Mouse (Mus musculus) midbrain, embryonic 14.5 days (tissue): ENCODE data around the gene Pus1. TPM values are rescaled to one million over a fixed set of nuclear protein-coding genes. Genes with fewer than 3 reads are reported as not detected.
A peak's percentile ranks its signal among the peaks of the same experiment; 100 is the strongest.

ENCODE experiments used
- ATAC-seq: fragments of 200-750 bp; cut with Nextera tagmentation; 2 replicates; pipeline ENCODE4 v1.8.0; 2017; ENCODE audit warnings: moderate number of reproducible peaks, moderate library complexity; ENCODE audit not compliant: low FRiP score, low TSS enrichment
- DNase-seq: peaks from one replicate; pipeline ENCODE4 v3.0.0-alpha.2; 2015
- H3K27ac ChIP-seq: fragments of 300-500 bp; sonication (generic); replicated peaks from 2 replicates; pipeline ENCODE4 v1.5.1; 2014; ENCODE audit warnings: mild to moderate bottlenecking, low read depth, low read length, moderate library complexity
- H3K27me3 ChIP-seq: fragments of 300-500 bp; sonication (generic); 2 replicates; pipeline ENCODE4 v1.6.1; 2014; ENCODE audit warnings: low read length, control low read depth, mixed read lengths; ENCODE audit not compliant: control insufficient read depth, insufficient read depth
- H3K36me3 ChIP-seq: fragments of 300-500 bp; sonication (generic); 2 replicates; pipeline ENCODE4 v1.6.1; 2014; ENCODE audit warnings: low read length, control low read depth; ENCODE audit not compliant: control insufficient read depth, insufficient read depth
- H3K4me1 ChIP-seq: fragments of 300-500 bp; sonication (generic); 2 replicates; pipeline ENCODE4 v1.6.1; 2014; ENCODE audit warnings: mild to moderate bottlenecking, antibody characterized with exemption, low read length, control low read depth; ENCODE audit not compliant: control insufficient read depth, insufficient read depth
- H3K4me2 ChIP-seq: fragments of 300-500 bp; sonication (generic); 2 replicates; pipeline ENCODE4 v1.6.1; 2014; ENCODE audit warnings: mild to moderate bottlenecking, low read length, moderate library complexity
- H3K4me3 ChIP-seq: fragments of 300-500 bp; sonication (generic); replicated peaks from 2 replicates; pipeline ENCODE4 v1.5.1; 2014; ENCODE audit warnings: low read depth, low read length
- H3K9ac ChIP-seq: fragments of 300-500 bp; sonication (generic); replicated peaks from 2 replicates; pipeline ENCODE4 v1.6.1; 2014; ENCODE audit warnings: mild to moderate bottlenecking, low read length, moderate library complexity
- H3K9me3 ChIP-seq: fragments of 300-500 bp; sonication (generic); 2 replicates; pipeline ENCODE4 v1.6.1; 2016; ENCODE audit warnings: low read length, control low read depth, mixed read lengths; ENCODE audit not compliant: control insufficient read depth
- WGBS: fragments of 180-500 bp; shearing (Covaris S2); extraction: QIAGEN DNeasy Blood & Tissue Kit; methylation state at CpG from one replicate; pipeline ENCODE4 v1.1.7; 2014; 5-methylcytosine and 5-hydroxymethylcytosine counted together
- polyA plus RNA-seq: library from polyadenylated mRNA; unstranded; fragments of >200 nt; fragmentation: Nextera tagmentation; extraction: Ambion mirVana; gene quantifications from 2 replicates; pipeline ENCODE4 v1.2.1, GENCODE M21; 2014

Pus1 gene
- polyA plus RNA-seq, 1 experiment from 2014 or later = 12.5 TPM

- Histone ChIP-seq H3K27me3 (no peaks in the 10 kb centered on the region), H3K36me3 (peaks cover 27% of the 10 kb centered on the region; the same call in 1 of the 2 replicates), H3K9me3 (no peaks in the 10 kb centered on the region), H3K4me2 (peak overlapping the region; percentile 98), H3K4me1 (peaks cover 30% of the 10 kb centered on the region), H3K9ac (peak overlapping the region; percentile 99), H3K4me3 (peak overlapping the region; percentile 84), H3K27ac (no peak overlapping the region)
- DNase-seq (no peak), ATAC-seq (no peak)
- 90% methylated on average over 4 of the region's 4 CpGs for WGBS
These were observed 27.0 kb upstream of the Pus1 start for GRCm38 (mm10) chr5:110807453-110807852.

- Histone ChIP-seq H3K4me2 (peak overlapping the region; percentile 12; the same call in 1 of the 2 replicates), H3K4me3 (no peak overlapping the region), H3K27ac (no peak overlapping the region), H3K9me3 (no peaks in the 10 kb centered on the region), H3K36me3 (peaks cover 33% of the 10 kb centered on the region), H3K27me3 (no peaks in the 10 kb centered on the region), H3K4me1 (peaks cover 30% of the 10 kb centered on the region), H3K9ac (no peak overlapping the region)
- ATAC-seq = no peak
- no peak for DNase-seq
- 83% methylated on average over 1 of the region's 1 CpGs for WGBS
These were observed 26.2 kb upstream of the Pus1 start for GRCm38 (mm10) chr5:110806676-110807075.

GRCm38 (mm10) chr5:110806154-110806553, 25.7 kb upstream of the Pus1 start:
- H3K4me3 ChIP-seq = no peak overlapping the region
- no peak for DNase-seq
- no peak for ATAC-seq
- H3K36me3 ChIP-seq = peaks cover 38% of the 10 kb centered on the region
- H3K4me1 ChIP-seq = peaks cover 30% of the 10 kb centered on the region
- H3K9me3 ChIP-seq = no peaks in the 10 kb centered on the region
- 88% methylated on average over 4 of the region's 4 CpGs for WGBS
- H3K9ac ChIP-seq = no peak overlapping the region
- no peaks in the 10 kb centered on the region for H3K27me3 ChIP-seq
- H3K4me2 ChIP-seq = no peak overlapping the region
- no peak overlapping the region for H3K27ac ChIP-seq

GRCm38 (mm10) chr5:110804012-110804743, 23.7 kb upstream of the Pus1 start:
- peaks cover 30% of the 10 kb centered on the region for H3K4me1 ChIP-seq
- 92% methylated on average over 7 of the region's 7 CpGs for WGBS
- DNase-seq (no peak), ATAC-seq (no peak)
- no peak overlapping the region for H3K4me2 ChIP-seq
- no peak overlapping the region for H3K4me3 ChIP-seq
- H3K9me3 ChIP-seq = no peaks in the 10 kb centered on the region
- H3K27me3 ChIP-seq = no peaks in the 10 kb centered on the region
- peaks cover 54% of the 10 kb centered on the region for H3K36me3 ChIP-seq
- H3K9ac ChIP-seq = no peak overlapping the region
- no peak overlapping the region for H3K27ac ChIP-seq

GRCm38 (mm10) chr5:110802809-110803208, 22.4 kb upstream of the Pus1 start:
- peaks cover 18% of the 10 kb centered on the region for H3K4me1 ChIP-seq
- peaks cover 67% of the 10 kb centered on the region for H3K36me3 ChIP-seq

GRCm38 (mm10) chr5:110802186-110802585, 21.7 kb upstream of the Pus1 start:
- Histone ChIP-seq H3K4me3 (no peak overlapping the region), H3K27ac (no peak overlapping the region), H3K9me3 (no peaks in the 10 kb centered on the region), H3K9ac (no peak overlapping the region), H3K4me2 (no peak overlapping the region), H3K27me3 (no peaks in the 10 kb centered on the region), H3K36me3 (peaks cover 74% of the 10 kb centered on the region), H3K4me1 (peaks cover 13% of the 10 kb centered on the region)
- DNase-seq = no peak
- no peak for ATAC-seq
- 88% methylated on average over 4 of the region's 4 CpGs for WGBS

More at GRCm38 (mm10) chr5:110802809-110803208, 22.4 kb upstream of the Pus1 start:
- no peaks in the 10 kb centered on the region for H3K9me3 ChIP-seq
- ATAC-seq (no peak), DNase-seq (no peak)
- no peak overlapping the region for H3K9ac ChIP-seq
- H3K4me3 ChIP-seq = no peak overlapping the region
- H3K4me2 ChIP-seq = no peak overlapping the region
- no peak overlapping the region for H3K27ac ChIP-seq
- no peaks in the 10 kb centered on the region for H3K27me3 ChIP-seq

- H3K9me3 ChIP-seq = no peaks in the 10 kb centered on the region
- H3K4me2 ChIP-seq = no peak overlapping the region
- DNase-seq (no peak), ATAC-seq (no peak)
- no peak overlapping the region for H3K4me3 ChIP-seq
- WGBS = 89% methylated on average over 3 of the region's 3 CpGs
- no peak overlapping the region for H3K9ac ChIP-seq
- H3K27ac ChIP-seq = no peak overlapping the region
- no peaks in the 10 kb centered on the region for H3K27me3 ChIP-seq
- H3K36me3 ChIP-seq = peaks cover 74% of the 10 kb centered on the region
- peaks cover 4% of the 10 kb centered on the region; the same call in 1 of the 2 replicates for H3K4me1 ChIP-seq
These were observed 20.7 kb upstream of the Pus1 start for GRCm38 (mm10) chr5:110801036-110801624.

GRCm38 (mm10) chr5:110797696-110798095, 17.2 kb upstream of the Pus1 start:
- H3K27ac ChIP-seq = no peak overlapping the region
- WGBS = 79% methylated on average over 4 of the region's 4 CpGs
- H3K27me3 ChIP-seq = no peaks in the 10 kb centered on the region
- H3K4me1 ChIP-seq = no peaks in the 10 kb centered on the region
- no peaks in the 10 kb centered on the region for H3K9me3 ChIP-seq
- no peak overlapping the region for H3K9ac ChIP-seq
- no peak overlapping the region for H3K4me2 ChIP-seq
- no peak overlapping the region for H3K4me3 ChIP-seq
- H3K36me3 ChIP-seq = peaks cover 91% of the 10 kb centered on the region
- DNase-seq (no peak), ATAC-seq (no peak)

- no peak overlapping the region for H3K27ac ChIP-seq
- no peak overlapping the region for H3K9ac ChIP-seq
- 91% methylated on average over 7 of the region's 7 CpGs for WGBS
- H3K4me1 ChIP-seq = no peaks in the 10 kb centered on the region
- peaks cover 100% of the 10 kb centered on the region for H3K36me3 ChIP-seq
- no peak for DNase-seq
- H3K27me3 ChIP-seq = no peaks in the 10 kb centered on the region
- H3K4me3 ChIP-seq = no peak overlapping the region
- ATAC-seq = no peak
- H3K4me2 ChIP-seq = no peak overlapping the region
- H3K9me3 ChIP-seq = no peaks in the 10 kb centered on the region
These were observed 13.9 kb upstream of the Pus1 start for GRCm38 (mm10) chr5:110794363-110794762.
